Mouse (Mus musculus): ENCODE data around the gene Rexo5. TPM values are rescaled to one million over a fixed set of nuclear protein-coding genes. Genes with fewer than 3 reads are reported as not detected.

Gene Rexo5
- polyA plus RNA-seq, 1 experiment = 3.3 TPM

DNA sequence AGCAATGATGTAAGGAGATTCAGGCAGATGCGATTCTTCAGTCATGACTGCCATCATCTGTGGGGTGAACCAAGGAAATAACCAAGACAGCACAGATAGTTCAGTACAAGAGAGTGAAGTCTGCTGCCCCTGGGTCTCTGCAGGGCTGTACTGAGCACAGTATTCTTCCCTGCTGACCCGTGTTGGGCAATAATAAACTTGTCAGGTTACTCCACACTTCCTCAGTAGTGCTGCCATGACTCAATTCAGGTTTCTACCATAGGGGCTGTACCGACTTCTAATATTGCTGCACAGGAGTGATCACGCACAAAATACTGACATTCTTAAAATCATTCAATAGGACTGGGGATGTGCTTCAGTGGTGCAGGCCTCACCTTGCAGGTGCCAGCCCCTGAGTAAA, 85.4 kb downstream of the Rexo5 start:
- TF ChIP-seq SRF (IDR thresholded peaks at IDR 0.05; ENCODE audit: control insufficient read depth, insufficient read length, low read depth) (no peak), MYOG (IDR thresholded peaks at IDR 0.05; ENCODE audit: control insufficient read depth in 1 of 3, insufficient read depth in 1 of 3, insufficient read length in 2 of 3, low read depth in 2 of 3) (no peak), POLR2A (IDR thresholded peaks at IDR 0.05; ENCODE audit: insufficient read length, low read depth) (no peak), REST (IDR thresholded peaks at IDR 0.05; ENCODE audit: insufficient read depth, insufficient read length) (no peak), E2F4 (IDR thresholded peaks at IDR 0.05; ENCODE audit: insufficient read depth) (no peak)
- Histone ChIP-seq H3K4me3 (no peak overlapping the region), H3K27me3 (ENCODE audit: control insufficient read depth, insufficient read depth, insufficient read length) (no peaks in the 10 kb centered on the region), H3K79me2 (ENCODE audit: control insufficient read depth, insufficient read depth) (peaks cover 59% of the 10 kb centered on the region), H3K36me3 (ENCODE audit: control insufficient read depth, insufficient read depth) (peaks cover 3% of the 10 kb centered on the region), H3ac (ENCODE audit: control insufficient read depth, insufficient read length) (no peak overlapping the region), H3K4me2 (ENCODE audit: low read depth) (no peak overlapping the region)

DNA sequence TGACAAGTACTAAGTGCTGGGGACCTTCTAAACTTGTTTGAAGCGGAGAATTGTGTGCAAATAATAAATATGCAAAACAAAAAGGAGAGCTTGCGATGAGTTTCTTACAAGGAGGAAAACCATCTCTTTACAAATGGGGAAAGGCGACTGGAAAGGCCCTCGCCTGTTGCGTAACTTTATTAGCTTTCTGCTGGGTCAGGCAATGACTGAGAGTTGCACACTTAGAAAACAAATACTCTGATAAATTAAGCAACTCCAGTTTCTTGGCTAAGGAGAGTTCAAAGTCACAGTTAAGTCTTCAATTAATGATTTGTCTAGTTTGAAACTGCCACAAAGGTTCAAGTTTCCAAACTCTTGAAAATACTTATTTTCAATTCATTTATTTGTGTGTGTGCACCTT, 86.5 kb downstream of the Rexo5 start:
- TF ChIP-seq MYOD1 (IDR thresholded peaks at IDR 0.05; ENCODE audit: control insufficient read depth in 1 of 3, insufficient read length in 2 of 3, low read depth in 2 of 3) = no peak
- no peak for TF ChIP-seq MYOG (IDR thresholded peaks at IDR 0.05; ENCODE audit: control insufficient read depth in 1 of 3, insufficient read depth in 1 of 3, insufficient read length in 2 of 3, low read depth in 2 of 3)
- TF ChIP-seq REST (IDR thresholded peaks at IDR 0.05; ENCODE audit: insufficient read depth, insufficient read length) = no peak
- no peak for TF ChIP-seq TCF12 (IDR thresholded peaks at IDR 0.05; ENCODE audit: insufficient read depth, poor library complexity, severe bottlenecking)
- TF ChIP-seq POLR2A (IDR thresholded peaks at IDR 0.05; ENCODE audit: insufficient read length, low read depth) = no peak
- TF ChIP-seq USF1 (IDR thresholded peaks at IDR 0.05; ENCODE audit: low read depth) = no peak
- no peak for TF ChIP-seq E2F4 (IDR thresholded peaks at IDR 0.05; ENCODE audit: insufficient read depth)
- TF ChIP-seq TCF3 (IDR thresholded peaks at IDR 0.05; ENCODE audit: insufficient read length, low read depth) = no peak
- no peak for TF ChIP-seq MAX (IDR thresholded peaks at IDR 0.05; ENCODE audit: low read depth)
- TF ChIP-seq POLR2AphosphoS2 (IDR thresholded peaks at IDR 0.05; ENCODE audit: insufficient read length, low read depth) = no peak
- no peak for TF ChIP-seq CEBPB (IDR thresholded peaks at IDR 0.05; ENCODE audit: insufficient read depth, poor library complexity, severe bottlenecking)
- no peak for TF ChIP-seq SRF (IDR thresholded peaks at IDR 0.05; ENCODE audit: control insufficient read depth, insufficient read length, low read depth)
- H3K4me3 ChIP-seq = no peak overlapping the region
- peaks cover 60% of the 10 kb centered on the region for H3K79me2 ChIP-seq (ENCODE audit: control insufficient read depth, insufficient read depth)
- H3K4me2 ChIP-seq (ENCODE audit: low read depth) = no peak overlapping the region
- H3ac ChIP-seq (ENCODE audit: control insufficient read depth, insufficient read length) = no peak overlapping the region
- H3K27me3 ChIP-seq (ENCODE audit: control insufficient read depth, insufficient read depth, insufficient read length) = no peaks in the 10 kb centered on the region
- H3K36me3 ChIP-seq (ENCODE audit: control insufficient read depth, insufficient read depth) = no peaks in the 10 kb centered on the region

DNA sequence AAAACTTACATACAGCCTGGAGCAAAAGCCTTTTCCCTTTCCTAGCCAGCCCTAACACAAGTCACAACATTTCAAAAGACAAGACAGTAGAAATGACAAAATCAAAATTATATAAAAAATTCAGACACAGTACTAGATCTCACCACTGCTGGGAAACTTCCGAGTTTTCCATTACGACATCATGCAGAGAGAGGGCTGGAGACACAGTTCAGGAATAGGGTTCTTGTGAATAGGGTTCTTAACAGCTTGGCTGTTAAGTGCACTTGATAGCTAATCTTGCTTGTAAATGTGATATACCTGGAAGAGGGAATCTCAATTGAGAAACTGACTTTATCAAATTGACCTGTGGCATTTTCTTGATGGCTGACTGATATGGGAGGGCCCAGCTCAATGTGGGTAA, 87.4 kb downstream of the Rexo5 start:
- TF ChIP-seq TCF3 (IDR thresholded peaks at IDR 0.05; ENCODE audit: insufficient read length, low read depth) (no peak), MYOD1 (IDR thresholded peaks at IDR 0.05; ENCODE audit: control insufficient read depth in 1 of 3, insufficient read length in 2 of 3, low read depth in 2 of 3) (no peak), E2F4 (IDR thresholded peaks at IDR 0.05; ENCODE audit: insufficient read depth) (no peak), SRF (IDR thresholded peaks at IDR 0.05; ENCODE audit: control insufficient read depth, insufficient read length, low read depth) (no peak), POLR2AphosphoS2 (IDR thresholded peaks at IDR 0.05; ENCODE audit: insufficient read length, low read depth) (no peak), TCF12 (IDR thresholded peaks at IDR 0.05; ENCODE audit: insufficient read depth, poor library complexity, severe bottlenecking) (no peak), CEBPB (IDR thresholded peaks at IDR 0.05; ENCODE audit: insufficient read depth, poor library complexity, severe bottlenecking) (no peak), POLR2A (IDR thresholded peaks at IDR 0.05; ENCODE audit: insufficient read length, low read depth) (no peak), MYOG (IDR thresholded peaks at IDR 0.05; ENCODE audit: control insufficient read depth in 1 of 3, insufficient read depth in 1 of 3, insufficient read length in 2 of 3, low read depth in 2 of 3) (no peak), MAX (IDR thresholded peaks at IDR 0.05; ENCODE audit: low read depth) (no peak), REST (IDR thresholded peaks at IDR 0.05; ENCODE audit: insufficient read depth, insufficient read length) (no peak), USF1 (IDR thresholded peaks at IDR 0.05; ENCODE audit: low read depth) (no peak)
- Histone ChIP-seq H3K4me2 (ENCODE audit: low read depth) (no peak overlapping the region), H3K27me3 (ENCODE audit: control insufficient read depth, insufficient read depth, insufficient read length) (no peaks in the 10 kb centered on the region), H3ac (ENCODE audit: control insufficient read depth, insufficient read length) (no peak overlapping the region), H3K4me3 (no peak overlapping the region), H3K79me2 (ENCODE audit: control insufficient read depth, insufficient read depth) (peaks cover 54% of the 10 kb centered on the region), H3K36me3 (ENCODE audit: control insufficient read depth, insufficient read depth) (no peaks in the 10 kb centered on the region)

DNA sequence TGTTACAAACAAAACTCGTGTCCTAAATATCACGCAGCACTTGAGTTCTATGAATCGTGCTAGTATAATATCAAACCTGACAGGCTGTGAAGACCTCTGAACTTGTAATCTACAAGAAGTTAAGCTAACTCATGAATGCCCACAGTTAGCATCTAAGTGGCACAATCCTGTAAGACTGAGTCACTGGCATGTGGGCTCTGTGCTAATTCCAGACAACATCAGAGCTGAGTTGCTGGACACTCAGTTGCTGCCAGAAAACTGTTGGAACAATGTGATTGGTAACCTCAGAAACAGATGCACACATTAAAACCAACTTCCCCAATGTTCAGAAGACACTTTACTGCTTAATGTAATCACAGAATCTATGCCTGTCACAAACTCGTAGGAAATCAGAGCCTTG, 94.1 kb downstream of the Rexo5 start:
- H3ac ChIP-seq (ENCODE audit: control insufficient read depth, insufficient read length) = no peak overlapping the region
- H3K36me3 ChIP-seq (ENCODE audit: control insufficient read depth, insufficient read depth) = no peaks in the 10 kb centered on the region
- no peak overlapping the region for H3K4me3 ChIP-seq
- peaks cover 80% of the 10 kb centered on the region for H3K79me2 ChIP-seq (ENCODE audit: control insufficient read depth, insufficient read depth)
- peak overlapping the region; percentile 39 for H3K4me2 ChIP-seq (ENCODE audit: low read depth)
- TF ChIP-seq TCF3 (IDR thresholded peaks at IDR 0.05; ENCODE audit: insufficient read length, low read depth) = no peak
- peak in 2 of 3 experiments; percentile 11 to 25 for TF ChIP-seq MYOG (IDR thresholded peaks at IDR 0.05; ENCODE audit: control insufficient read depth in 1 of 3, insufficient read depth in 1 of 3, insufficient read length in 2 of 3, low read depth in 2 of 3)
- peak in 2 of 3 experiments; percentile 13 to 33 for TF ChIP-seq MYOD1 (IDR thresholded peaks at IDR 0.05; ENCODE audit: control insufficient read depth in 1 of 3, insufficient read length in 2 of 3, low read depth in 2 of 3)
- H3K27me3 ChIP-seq (ENCODE audit: control insufficient read depth, insufficient read depth, insufficient read length) = no peaks in the 10 kb centered on the region

DNA sequence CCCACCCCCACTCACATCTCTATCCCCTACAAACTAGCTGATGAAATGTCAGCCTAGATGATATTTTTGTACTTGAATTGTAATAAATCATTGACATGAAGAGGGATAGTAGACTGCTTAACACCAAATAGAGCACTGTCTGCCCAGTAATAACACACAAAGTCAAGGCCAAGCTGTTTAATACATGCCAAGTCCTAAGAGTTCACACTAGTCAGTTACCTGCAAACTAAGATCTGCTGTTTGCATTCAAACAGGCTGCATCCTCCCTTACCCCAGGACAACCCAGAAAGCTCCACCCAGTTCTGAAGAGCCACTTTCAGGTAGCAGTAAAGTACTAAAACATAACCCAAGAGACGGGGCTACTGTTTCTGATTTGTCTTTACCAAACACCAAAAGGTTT, 98.4 kb downstream of the Rexo5 start:
- Histone ChIP-seq H3K27me3 (ENCODE audit: control insufficient read depth, insufficient read depth, insufficient read length) (no peaks in the 10 kb centered on the region), H3K4me2 (ENCODE audit: low read depth) (no peak overlapping the region)

More for the DNA sequence above, 98.4 kb downstream of the Rexo5 start:
- H3K36me3 ChIP-seq (ENCODE audit: control insufficient read depth, insufficient read depth) = no peaks in the 10 kb centered on the region
- peaks cover 69% of the 10 kb centered on the region for H3K79me2 ChIP-seq (ENCODE audit: control insufficient read depth, insufficient read depth)
- no peak overlapping the region for H3ac ChIP-seq (ENCODE audit: control insufficient read depth, insufficient read length)
- no peak for TF ChIP-seq TCF12 (IDR thresholded peaks at IDR 0.05; ENCODE audit: insufficient read depth, poor library complexity, severe bottlenecking)
- no peak for TF ChIP-seq POLR2A (IDR thresholded peaks at IDR 0.05; ENCODE audit: insufficient read length, low read depth)
- no peak for TF ChIP-seq MYOD1 (IDR thresholded peaks at IDR 0.05; ENCODE audit: control insufficient read depth in 1 of 3, insufficient read length in 2 of 3, low read depth in 2 of 3)
- no peak for TF ChIP-seq E2F4 (IDR thresholded peaks at IDR 0.05; ENCODE audit: insufficient read depth)
- TF ChIP-seq TCF3 (IDR thresholded peaks at IDR 0.05; ENCODE audit: insufficient read length, low read depth) = no peak
- TF ChIP-seq SRF (IDR thresholded peaks at IDR 0.05; ENCODE audit: control insufficient read depth, insufficient read length, low read depth) = no peak
- TF ChIP-seq POLR2AphosphoS2 (IDR thresholded peaks at IDR 0.05; ENCODE audit: insufficient read length, low read depth) = no peak
- no peak for TF ChIP-seq MAX (IDR thresholded peaks at IDR 0.05; ENCODE audit: low read depth)
- TF ChIP-seq REST (IDR thresholded peaks at IDR 0.05; ENCODE audit: insufficient read depth, insufficient read length) = no peak
- no peak for TF ChIP-seq MYOG (IDR thresholded peaks at IDR 0.05; ENCODE audit: control insufficient read depth in 1 of 3, insufficient read depth in 1 of 3, insufficient read length in 2 of 3, low read depth in 2 of 3)
- TF ChIP-seq USF1 (IDR thresholded peaks at IDR 0.05; ENCODE audit: low read depth) = no peak
- no peak for TF ChIP-seq CEBPB (IDR thresholded peaks at IDR 0.05; ENCODE audit: insufficient read depth, poor library complexity, severe bottlenecking)
- no peak overlapping the region for H3K4me3 ChIP-seq

All from myocyte (in vitro differentiated cells).